Mouse (Mus musculus): ENCODE data around the gene Chd4.

DNA sequence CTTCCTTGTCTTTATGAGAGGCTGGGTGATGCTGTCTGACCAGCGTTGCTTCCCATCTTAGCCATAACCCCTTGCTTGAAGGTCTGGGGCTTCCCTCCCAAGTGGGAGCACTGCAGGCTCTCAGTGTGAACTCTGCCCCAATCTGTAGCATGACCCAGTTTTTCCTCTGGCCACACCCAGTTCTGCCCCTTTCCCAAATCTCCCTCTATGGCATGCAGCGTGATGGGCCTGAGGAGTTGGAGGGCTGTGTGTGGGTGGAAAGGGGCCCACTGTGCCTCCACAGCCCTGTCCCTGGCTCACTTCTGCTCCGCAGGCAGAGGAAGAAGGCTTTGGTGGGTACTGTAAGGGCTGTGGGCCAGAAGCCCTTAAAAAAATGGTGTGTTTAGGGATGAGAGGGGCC lies 2.7 kb downstream of the Chd4 start:
- TF ChIP-seq EP300 (IDR thresholded peaks at IDR 0.05; ENCODE audit: low read depth) (no peak), CTCF (IDR thresholded peaks at IDR 0.05; ENCODE audit: low read depth) (no peak)

Measured in liver, postnatal 0 days (tissue).